Mouse (Mus musculus) forebrain, embryonic 16.5 days (tissue): ENCODE measurements at regions not wholly inside any gene's neighbourhood (a gene's known extent, or its start where the extent isn't known, plus 50 kb on each side); places are given as distances from the start of the nearest gene placed in this dataset.

Experiments
- ATAC-seq: fragments of 200-750 bp; cut with Nextera tagmentation; 2 replicates; pipeline ENCODE4 v1.8.0; 2017; ENCODE audit warnings: mild to moderate bottlenecking, moderate library complexity
- H3K27ac ChIP-seq: fragments of 300-500 bp; sonication (generic); 2 replicates; pipeline ENCODE4 v1.5.1; 2014; ENCODE audit warnings: low read length, control low read depth
- H3K27me3 ChIP-seq: fragments of 300-500 bp; sonication (generic); replicated peaks from 2 replicates; pipeline ENCODE4 v1.6.1; 2014; ENCODE audit warnings: low read length; ENCODE audit not compliant: control insufficient read depth, insufficient read depth
- H3K36me3 ChIP-seq: fragments of 300-500 bp; sonication (generic); 2 replicates; pipeline ENCODE4 v1.6.1; 2014; ENCODE audit not compliant: control insufficient read depth, insufficient read depth
- H3K4me1 ChIP-seq: fragments of 300-500 bp; sonication (generic); replicated peaks from 2 replicates; pipeline ENCODE4 v1.6.1; 2014; ENCODE audit warnings: low read length; ENCODE audit not compliant: control insufficient read depth, insufficient read depth
- H3K4me2 ChIP-seq: fragments of 300-500 bp; sonication (generic); 2 replicates; pipeline ENCODE4 v1.6.1; 2014; ENCODE audit warnings: mild to moderate bottlenecking, low read length, control low read depth
- H3K4me3 ChIP-seq: fragments of 300-500 bp; sonication (generic); replicated peaks from 2 replicates; pipeline ENCODE4 v1.5.1; 2014; ENCODE audit warnings: mild to moderate bottlenecking, low read length, control low read depth
- H3K9ac ChIP-seq: fragments of 300-500 bp; sonication (generic); replicated peaks from 2 replicates; pipeline ENCODE4 v1.6.1; 2014; ENCODE audit warnings: low read depth, low read length, control low read depth
- H3K9me3 ChIP-seq: fragments of 300-500 bp; sonication (generic); 2 replicates; pipeline ENCODE4 v1.6.1; 2016; ENCODE audit warnings: low read length; ENCODE audit not compliant: control insufficient read depth
- WGBS: fragments of 180-500 bp; shearing (Covaris S2); extraction: QIAGEN DNeasy Blood & Tissue Kit; methylation state at CpG from one replicate; pipeline ENCODE4 v1.1.7; 2014; 5-methylcytosine and 5-hydroxymethylcytosine counted together

- H3K9ac ChIP-seq: no peak overlapping the region
- H3K27me3 ChIP-seq: no peaks in the 10 kb centered on the region
- no peaks in the 10 kb centered on the region for H3K36me3 ChIP-seq
- no peaks in the 10 kb centered on the region for H3K9me3 ChIP-seq
- H3K4me1 ChIP-seq: peaks cover 5% of the 10 kb centered on the region
- H3K27ac ChIP-seq: peak overlapping the region; percentile 70
- H3K4me3 ChIP-seq: no peak overlapping the region
- ATAC-seq: peak; percentile 85
- WGBS: 23% methylated on average over 3 of the region's 3 CpGs
- H3K4me2 ChIP-seq: peak overlapping the region; percentile 13; the same call in 1 of the 2 replicates
Observed at GRCm38 (mm10) chr5:85571381-85571780, 494.0 kb downstream of the Cenpc1 start.

GRCm38 (mm10) chr5:85536329-85536728 is 529.1 kb downstream of the Cenpc1 start:
- no peaks in the 10 kb centered on the region for H3K27me3 ChIP-seq
- no peak overlapping the region for H3K4me2 ChIP-seq
- 44% methylated on average over 1 of the region's 1 CpGs for WGBS
- H3K27ac ChIP-seq: no peak overlapping the region
- H3K4me1 ChIP-seq: no peaks in the 10 kb centered on the region
- H3K9ac ChIP-seq: no peak overlapping the region
- no peaks in the 10 kb centered on the region for H3K9me3 ChIP-seq
- no peaks in the 10 kb centered on the region for H3K36me3 ChIP-seq
- no peak for ATAC-seq
- no peak overlapping the region for H3K4me3 ChIP-seq

GRCm38 (mm10) chr5:85525385-85526194 is 539.8 kb downstream of the Cenpc1 start:
- Histone ChIP-seq H3K4me2 (no peak overlapping the region), H3K27me3 (no peaks in the 10 kb centered on the region), H3K4me1 (no peaks in the 10 kb centered on the region), H3K27ac (no peak overlapping the region), H3K36me3 (no peaks in the 10 kb centered on the region), H3K9me3 (no peaks in the 10 kb centered on the region), H3K9ac (no peak overlapping the region), H3K4me3 (no peak overlapping the region)
- WGBS: 64% methylated on average over 10 of the region's 10 CpGs
- no peak for ATAC-seq

GRCm38 (mm10) chr5:85505244-85505643 is 560.1 kb downstream of the Cenpc1 start:
- ATAC-seq: no peak
- WGBS: 78% methylated on average over 1 of the region's 1 CpGs
- no peak overlapping the region for H3K27ac ChIP-seq
- H3K27me3 ChIP-seq: no peaks in the 10 kb centered on the region
- H3K4me3 ChIP-seq: no peak overlapping the region
- H3K36me3 ChIP-seq: no peaks in the 10 kb centered on the region
- no peaks in the 10 kb centered on the region for H3K9me3 ChIP-seq
- H3K4me1 ChIP-seq: no peaks in the 10 kb centered on the region
- no peak overlapping the region for H3K9ac ChIP-seq
- no peak overlapping the region for H3K4me2 ChIP-seq

- Histone ChIP-seq H3K4me2 (no peak overlapping the region), H3K4me3 (no peak overlapping the region), H3K27ac (no peak overlapping the region), H3K9me3 (no peaks in the 10 kb centered on the region), H3K36me3 (no peaks in the 10 kb centered on the region), H3K27me3 (no peaks in the 10 kb centered on the region), H3K4me1 (no peaks in the 10 kb centered on the region), H3K9ac (no peak overlapping the region)
- 17% methylated on average over 2 of the region's 2 CpGs for WGBS
- ATAC-seq: peak; percentile 40
Observed at GRCm38 (mm10) chr5:85497261-85497660, 568.1 kb downstream of the Cenpc1 start.

GRCm38 (mm10) chr5:85485733-85486322 is 579.6 kb downstream of the Cenpc1 start:
- ATAC-seq: peak; percentile 59
- Histone ChIP-seq H3K27me3 (no peaks in the 10 kb centered on the region), H3K9ac (no peak overlapping the region), H3K4me2 (no peak overlapping the region), H3K36me3 (no peaks in the 10 kb centered on the region), H3K27ac (no peak overlapping the region), H3K4me3 (no peak overlapping the region), H3K9me3 (no peaks in the 10 kb centered on the region), H3K4me1 (peaks cover 4% of the 10 kb centered on the region)
- WGBS: 49% methylated on average over 2 of the region's 2 CpGs

GRCm38 (mm10) chr5:85485157-85485556 is 580.2 kb downstream of the Cenpc1 start:
- ATAC-seq: no peak
- H3K9ac ChIP-seq: no peak overlapping the region
- H3K4me2 ChIP-seq: no peak overlapping the region
- no peaks in the 10 kb centered on the region for H3K27me3 ChIP-seq
- H3K4me1 ChIP-seq: peaks cover 4% of the 10 kb centered on the region
- no peaks in the 10 kb centered on the region for H3K36me3 ChIP-seq
- no peaks in the 10 kb centered on the region for H3K9me3 ChIP-seq
- no peak overlapping the region for H3K27ac ChIP-seq
- no peak overlapping the region for H3K4me3 ChIP-seq

GRCm38 (mm10) chr5:85467811-85468210 is 597.6 kb downstream of the Cenpc1 start:
- Histone ChIP-seq H3K4me2 (no peak overlapping the region), H3K36me3 (no peaks in the 10 kb centered on the region), H3K9me3 (no peaks in the 10 kb centered on the region), H3K27me3 (no peaks in the 10 kb centered on the region), H3K27ac (no peak overlapping the region), H3K9ac (no peak overlapping the region), H3K4me3 (no peak overlapping the region), H3K4me1 (no peaks in the 10 kb centered on the region)
- ATAC-seq: peak; percentile 40; the same call in 1 of the 2 replicates

- ATAC-seq: no peak
- H3K4me2 ChIP-seq: no peak overlapping the region
- H3K27ac ChIP-seq: no peak overlapping the region
- H3K27me3 ChIP-seq: no peaks in the 10 kb centered on the region
- no peaks in the 10 kb centered on the region for H3K36me3 ChIP-seq
- 98% methylated on average over 3 of the region's 3 CpGs for WGBS
- no peaks in the 10 kb centered on the region for H3K9me3 ChIP-seq
- H3K4me3 ChIP-seq: no peak overlapping the region
- H3K4me1 ChIP-seq: no peaks in the 10 kb centered on the region
- no peak overlapping the region for H3K9ac ChIP-seq
Observed at GRCm38 (mm10) chr5:85467151-85467550, 598.2 kb downstream of the Cenpc1 start.
